Comparison of ENCODE assay signal across 11 mouse cellular contexts in genomic region chr4:59914608-59915403, GRCm38 (mm10). TPM values are rescaled to one million over a fixed set of nuclear protein-coding genes. Genes with fewer than 3 reads are reported as not detected.
A peak's percentile ranks its signal among the peaks of the same experiment; 100 is the strongest.
DNase-seq lines count a peak whose midpoint lies in the region; ATAC-seq and TF ChIP-seq lines count a peak whose summit lies in the region.
"Had no signal": no experiment of that assay in that cellular context is flagged by ENCODE, and none has a peak within 500 bp of the region (broad histone marks: within the 10 kb centered on the region; RNA-seq: fewer than 3 reads in every experiment).

Gene Slc46a2, minus strand, starts transcription at chr4:59915056.

- ATAC-seq in midbrain, embryonic 16.5 days, result no peak
- peak; percentile 27; the same call in 1 of the 2 replicates for ATAC-seq in hindbrain, postnatal 0 days
- no peak for ATAC-seq in limb, embryonic 14.5 days (ENCODE audit: low FRiP score, low read depth)

- no peak for DNase-seq in midbrain, embryonic 10.5 days (ENCODE audit: low spot score)
- DNase-seq in embryonic facial prominence, embryonic 10.5 days (ENCODE audit: low spot score), result no peak
- DNase-seq in hindbrain, postnatal 0 days (ENCODE audit: low spot score), result no peak
- no peak for DNase-seq in limb, embryonic 14.5 days (ENCODE audit: low spot score)
- DNase-seq in spleen, postnatal 10 days (ENCODE audit: low spot score in 2 of 2), result no peak
- no peak for DNase-seq in natural killer cell, adult 2 months (ENCODE audit: low spot score in 2 of 2)
- DNase-seq in spleen, adult 12 weeks (ENCODE audit: low spot score), result no peak
- DNase-seq: gastrocnemius, postnatal 14 days had no signal

- H3K4me3 ChIP-seq in midbrain, embryonic 10.5 days, result peak within 1 kb of the TSS; percentile 23; the same call in 1 of the 2 replicates
- no peak within 1 kb of the TSS for H3K4me3 ChIP-seq in midbrain, embryonic 16.5 days (ENCODE audit: low read depth, low read length)
- H3K4me3 ChIP-seq in embryonic facial prominence, embryonic 10.5 days, result peak within 1 kb of the TSS; percentile 15
- H3K4me3 ChIP-seq in hindbrain, postnatal 0 days (ENCODE audit: low read length), result no peak within 1 kb of the TSS
- H3K4me3 ChIP-seq in limb, embryonic 14.5 days (replicated peaks; ENCODE audit: low read length), result no peak within 1 kb of the TSS
- H3K4me3 ChIP-seq: limb, embryonic 15.5 days; neural tube, embryonic 13.5 days had no signal

- no peaks in the 10 kb centered on the region for H3K9me3 ChIP-seq in midbrain, embryonic 10.5 days (replicated peaks)
- H3K9me3 ChIP-seq in midbrain, embryonic 16.5 days (replicated peaks; ENCODE audit: control insufficient read depth, low read length, poor library complexity, severe bottlenecking), result no peaks in the 10 kb centered on the region
- no peaks in the 10 kb centered on the region for H3K9me3 ChIP-seq in embryonic facial prominence, embryonic 10.5 days
- no peaks in the 10 kb centered on the region for H3K9me3 ChIP-seq in hindbrain, postnatal 0 days (ENCODE audit: low read length)
- no peaks in the 10 kb centered on the region for H3K9me3 ChIP-seq in limb, embryonic 14.5 days (ENCODE audit: control insufficient read depth, low read length)
- H3K9me3 ChIP-seq: limb, embryonic 15.5 days; neural tube, embryonic 13.5 days had no signal

- TF ChIP-seq POLR2A in limb, embryonic 14.5 days (IDR thresholded peaks at IDR 0.05; ENCODE audit: borderline replicate concordance, extremely low read depth, insufficient read depth, insufficient read length), result no peak

- peaks cover 11% of the 10 kb centered on the region; the same call in 1 of the 2 replicates for H3K4me1 ChIP-seq in midbrain, embryonic 10.5 days
- H3K4me1 ChIP-seq in midbrain, embryonic 16.5 days (ENCODE audit: control insufficient read depth, insufficient read depth, low read length), result no peaks in the 10 kb centered on the region
- H3K4me1 ChIP-seq in embryonic facial prominence, embryonic 10.5 days, result peaks cover 11% of the 10 kb centered on the region; the same call in 1 of the 2 replicates
- H3K4me1 ChIP-seq in hindbrain, postnatal 0 days (ENCODE audit: insufficient read depth, low read length), result no peaks in the 10 kb centered on the region
- no peaks in the 10 kb centered on the region for H3K4me1 ChIP-seq in limb, embryonic 14.5 days (ENCODE audit: control insufficient read depth, insufficient read depth, low read length)
- H3K4me1 ChIP-seq: limb, embryonic 15.5 days; neural tube, embryonic 13.5 days had no signal

- H3K9ac ChIP-seq in midbrain, embryonic 16.5 days (ENCODE audit: low read depth, low read length), result no peak within 1 kb of the TSS
- no peak within 1 kb of the TSS for H3K9ac ChIP-seq in hindbrain, postnatal 0 days (replicated peaks; ENCODE audit: low read length)
- H3K9ac ChIP-seq in limb, embryonic 14.5 days (ENCODE audit: low read depth, low read length, severe bottlenecking), result peak within 1 kb of the TSS; percentile 16; the same call in 1 of the 2 replicates
- H3K9ac ChIP-seq: limb, embryonic 15.5 days; neural tube, embryonic 13.5 days had no signal

- H3K4me2 ChIP-seq in midbrain, embryonic 16.5 days (ENCODE audit: low read length), result no peak within 1 kb of the TSS
- peak within 1 kb of the TSS; percentile 29; the same call in 1 of the 2 replicates for H3K4me2 ChIP-seq in hindbrain, postnatal 0 days (ENCODE audit: low read depth, low read length)
- H3K4me2 ChIP-seq in limb, embryonic 14.5 days (replicated peaks; ENCODE audit: low read depth, low read length, severe bottlenecking), result no peak within 1 kb of the TSS
- H3K4me2 ChIP-seq: limb, embryonic 15.5 days; neural tube, embryonic 13.5 days had no signal

- H3K27me3 ChIP-seq in midbrain, embryonic 10.5 days (ENCODE audit: low read depth, poor library complexity, severe bottlenecking), result peaks cover 27% of the 10 kb centered on the region
- 0 out of 2 replicates have a peak, but pooled peaks cover 3% of the 10 kb centered on the region for H3K27me3 ChIP-seq in midbrain, embryonic 16.5 days (ENCODE audit: control insufficient read depth, insufficient read depth, low read depth, low read length)
- peaks cover 36% of the 10 kb centered on the region for H3K27me3 ChIP-seq in embryonic facial prominence, embryonic 10.5 days (replicated peaks; ENCODE audit: low read depth, poor library complexity, severe bottlenecking)
- H3K27me3 ChIP-seq in hindbrain, postnatal 0 days (ENCODE audit: insufficient read depth, low read length), result no peaks in the 10 kb centered on the region
- peaks cover 7% of the 10 kb centered on the region; the same call in 1 of the 2 replicates for H3K27me3 ChIP-seq in limb, embryonic 14.5 days (ENCODE audit: control insufficient read depth, insufficient read depth, low read length)

- no peak for TF ChIP-seq CTCF in hindbrain, postnatal 0 days (IDR thresholded peaks at IDR 0.05; ENCODE audit: low read depth)

- 17% methylated on average over 22 of the region's 22 CpGs for WGBS in midbrain, embryonic 10.5 days
- WGBS in midbrain, embryonic 16.5 days, result 18% methylated on average over 22 of the region's 22 CpGs
- WGBS in embryonic facial prominence, embryonic 10.5 days, result 13% methylated on average over 22 of the region's 22 CpGs
- WGBS in hindbrain, postnatal 0 days, result 23% methylated on average over 22 of the region's 22 CpGs
- 10% methylated on average over 22 of the region's 22 CpGs for WGBS in limb, embryonic 14.5 days

- H3K36me3 ChIP-seq in midbrain, embryonic 10.5 days, result no peaks in the 10 kb centered on the region
- H3K36me3 ChIP-seq in midbrain, embryonic 16.5 days (ENCODE audit: control insufficient read depth, insufficient read depth, low read length), result no peaks in the 10 kb centered on the region
- H3K36me3 ChIP-seq in embryonic facial prominence, embryonic 10.5 days (replicated peaks), result no peaks in the 10 kb centered on the region
- no peaks in the 10 kb centered on the region for H3K36me3 ChIP-seq in hindbrain, postnatal 0 days (ENCODE audit: insufficient read depth, low read length)
- no peaks in the 10 kb centered on the region for H3K36me3 ChIP-seq in limb, embryonic 14.5 days (ENCODE audit: control insufficient read depth, insufficient read depth, low read length)
- H3K36me3 ChIP-seq: limb, embryonic 15.5 days; neural tube, embryonic 13.5 days had no signal

- H3K27ac ChIP-seq in midbrain, embryonic 10.5 days (replicated peaks), result no peak within 1 kb of the TSS
- no peak within 1 kb of the TSS for H3K27ac ChIP-seq in midbrain, embryonic 16.5 days (ENCODE audit: low read length)
- no peak within 1 kb of the TSS for H3K27ac ChIP-seq in embryonic facial prominence, embryonic 10.5 days (replicated peaks)
- H3K27ac ChIP-seq in hindbrain, postnatal 0 days, result no peak within 1 kb of the TSS
- H3K27ac ChIP-seq in limb, embryonic 14.5 days (replicated peaks; ENCODE audit: low read depth, low read length), result no peak within 1 kb of the TSS
- H3K27ac ChIP-seq: limb, embryonic 15.5 days; neural tube, embryonic 13.5 days had no signal

RNA-seq across cellular contexts. Expression of gene Slc46a2, which starts in this region (rescaled TPM):
- not detected in 2 replicates for polyA plus RNA-seq in midbrain, embryonic 10.5 days (2016; fragmentation: Nextera tagmentation; extraction: Ambion mirVana)
- polyA plus RNA-seq in midbrain, embryonic 16.5 days (2015; fragmentation: Nextera tagmentation; extraction: Ambion mirVana), result 0.08 TPM in 1 of 2 replicates, not detected in the other
- polyA plus RNA-seq in embryonic facial prominence, embryonic 10.5 days (2016; fragmentation: Nextera tagmentation; extraction: Ambion mirVana), result 0.05 TPM in 1 of 2 replicates, not detected in the other
- total RNA-seq in hindbrain, postnatal 0 days (2014; rRNA removed), result not detected in 2 replicates
- polyA plus RNA-seq in hindbrain, postnatal 0 days (2015; fragmentation: Nextera tagmentation; extraction: Ambion mirVana), result 0.05 TPM in 1 of 2 replicates, not detected in the other
- 0.03 TPM in 1 of 2 replicates, not detected in the other for polyA plus RNA-seq in limb, embryonic 14.5 days (2012; rRNA removed)
- polyA plus RNA-seq in limb, embryonic 14.5 days (2014; fragmentation: Nextera tagmentation; extraction: Ambion mirVana), result 0.08 and 0.17 TPM in 2 replicates
- total RNA-seq: gastrocnemius, postnatal 14 days had no signal
- polyA plus RNA-seq: neural tube, embryonic 13.5 days had no signal

Comparison
In these comparisons a context has a peak if more than half of its experiments do, and no peak if none do; other contexts are left out.
1. H3K4me3 ChIP-seq: peak in midbrain, embryonic 10.5 days (single experiment) and embryonic facial prominence, embryonic 10.5 days (single experiment); none in midbrain, embryonic 16.5 days (single experiment), hindbrain, postnatal 0 days (single experiment) and limb, embryonic 14.5 days (single experiment).
2. Peak in ATAC-seq and H3K4me2 ChIP-seq in hindbrain, postnatal 0 days; RNA of the gene not detected or under 1 TPM.